Comparison of ENCODE assay signal across 26 mouse cellular contexts in the genomic region with DNA sequence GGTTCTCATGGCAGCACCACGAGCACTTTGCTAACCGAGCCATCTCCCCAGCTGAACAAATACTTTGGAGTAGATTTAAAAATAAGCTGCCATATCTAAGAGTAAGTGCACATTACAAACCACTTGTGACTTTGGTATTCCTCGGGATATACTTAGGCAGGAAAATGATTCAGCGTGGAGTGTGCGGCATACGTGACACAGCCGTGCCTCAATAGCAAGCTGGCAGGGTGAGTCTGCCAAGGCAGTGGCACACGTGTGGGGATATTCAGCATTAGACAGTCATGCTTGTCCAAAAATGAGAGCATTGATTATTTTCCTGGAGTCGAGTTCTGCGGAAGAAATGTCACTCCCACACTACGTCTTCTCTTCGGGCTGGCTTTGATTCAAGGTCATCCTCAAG. TPM values are rescaled to one million over a fixed set of nuclear protein-coding genes. Genes with fewer than 3 reads are reported as not detected.
A peak's percentile ranks its signal among the peaks of the same experiment; 100 is the strongest.
DNase-seq lines count a peak whose midpoint lies in the region; ATAC-seq and TF ChIP-seq lines count a peak whose summit lies in the region.
"Had no signal": no experiment of that assay in that cellular context is flagged by ENCODE, and none has a peak within 500 bp of the region (broad histone marks: within the 10 kb centered on the region; RNA-seq: fewer than 3 reads in every experiment).

No protein-coding gene starts in this region.

- H3K9ac ChIP-seq in forebrain, postnatal 0 days, result no peak overlapping the region
- no peak overlapping the region for H3K9ac ChIP-seq in forebrain, embryonic 16.5 days (replicated peaks; ENCODE audit: low read depth, low read length)
- H3K9ac ChIP-seq in lung, embryonic 16.5 days (ENCODE audit: low read length), result no peak overlapping the region
- H3K9ac ChIP-seq in lung, postnatal 0 days (replicated peaks; ENCODE audit: low read depth), result no peak overlapping the region
- H3K9ac ChIP-seq: embryonic facial prominence, embryonic 15.5 days; heart, embryonic 13.5 days; hindbrain, embryonic 12.5 days had no signal

- no peak overlapping the region for H3K27ac ChIP-seq in forebrain, postnatal 0 days (ENCODE audit: low read depth, low read length)
- no peak overlapping the region for H3K27ac ChIP-seq in forebrain, embryonic 16.5 days (ENCODE audit: low read length)
- H3K27ac ChIP-seq in lung, embryonic 16.5 days (ENCODE audit: low read length), result no peak overlapping the region
- H3K27ac ChIP-seq in lung, postnatal 0 days (ENCODE audit: low read length), result no peak overlapping the region
- H3K27ac ChIP-seq: embryonic facial prominence, embryonic 15.5 days; forebrain, embryonic 10.5 days; gastrocnemius, adult 2 months; heart, embryonic 13.5 days; hindbrain, embryonic 12.5 days had no signal

- 69% methylated on average over 12 of the region's 12 CpGs for WGBS in forebrain, postnatal 0 days
- WGBS in forebrain, embryonic 16.5 days, result 81% methylated on average over 12 of the region's 12 CpGs
- WGBS in lung, embryonic 16.5 days, result 39% methylated on average over 12 of the region's 12 CpGs
- WGBS in lung, postnatal 0 days, result 41% methylated on average over 12 of the region's 12 CpGs

- ATAC-seq in forebrain, postnatal 0 days, result 0 out of 2 replicates have a peak, but pooled peaks have one; percentile 19
- ATAC-seq in forebrain, embryonic 16.5 days, result no peak
- ATAC-seq in lung, embryonic 16.5 days (ENCODE audit: low read depth), result peak; percentile 70
- no peak; the same call in 1 of the 2 replicates for ATAC-seq in lung, postnatal 0 days
- ATAC-seq: CD4-positive, CD25-positive, alpha-beta regulatory T cell, adult 4 months; forebrain, embryonic 14.5 days; hindbrain, embryonic 16.5 days; inflammation-experienced regulatory T-cells, adult 6 months had no signal

- no peak overlapping the region for H3K4me3 ChIP-seq in forebrain, postnatal 0 days (ENCODE audit: low read depth, low read length)
- no peak overlapping the region for H3K4me3 ChIP-seq in forebrain, embryonic 16.5 days (replicated peaks; ENCODE audit: low read length)
- no peak overlapping the region for H3K4me3 ChIP-seq in lung, embryonic 16.5 days (ENCODE audit: low read length)
- H3K4me3 ChIP-seq in lung, postnatal 0 days (ENCODE audit: low read depth, low read length), result no peak overlapping the region
- H3K4me3 ChIP-seq: embryonic facial prominence, embryonic 15.5 days; erythroblast, embryonic 14.5 days; forebrain, embryonic 10.5 days; gastrocnemius, adult 2 months; heart, embryonic 13.5 days; hindbrain, embryonic 12.5 days had no signal

- no peak for TF ChIP-seq EP300 in lung, postnatal 0 days (IDR thresholded peaks at IDR 0.05)

- no peak overlapping the region for H3K4me2 ChIP-seq in forebrain, postnatal 0 days (ENCODE audit: low read depth)
- no peak overlapping the region for H3K4me2 ChIP-seq in forebrain, embryonic 16.5 days (ENCODE audit: low read length)
- H3K4me2 ChIP-seq in lung, embryonic 16.5 days (ENCODE audit: low read depth, low read length), result no peak overlapping the region
- H3K4me2 ChIP-seq in lung, postnatal 0 days (replicated peaks; ENCODE audit: low read depth, low read length), result no peak overlapping the region
- H3K4me2 ChIP-seq: embryonic facial prominence, embryonic 15.5 days; heart, embryonic 13.5 days; hindbrain, embryonic 12.5 days had no signal

- H3K4me1 ChIP-seq in forebrain, postnatal 0 days (ENCODE audit: insufficient read depth), result peaks cover 2% of the 10 kb centered on the region; the same call in 1 of the 2 replicates
- peaks cover 9% of the 10 kb centered on the region for H3K4me1 ChIP-seq in forebrain, embryonic 16.5 days (replicated peaks; ENCODE audit: control insufficient read depth, insufficient read depth, low read length)
- peaks cover 5% of the 10 kb centered on the region; the same call in 1 of the 2 replicates for H3K4me1 ChIP-seq in lung, embryonic 16.5 days (replicated peaks; ENCODE audit: control insufficient read depth, insufficient read depth, low read length)
- no peaks in the 10 kb centered on the region; the same call in 1 of the 2 replicates for H3K4me1 ChIP-seq in lung, postnatal 0 days (ENCODE audit: insufficient read depth, low read depth, low read length)

- no peaks in the 10 kb centered on the region for H3K36me3 ChIP-seq in forebrain, postnatal 0 days (ENCODE audit: insufficient read depth)
- no peaks in the 10 kb centered on the region for H3K36me3 ChIP-seq in forebrain, embryonic 16.5 days (ENCODE audit: control insufficient read depth, insufficient read depth)
- H3K36me3 ChIP-seq in lung, embryonic 16.5 days (ENCODE audit: control insufficient read depth, insufficient read depth, low read length), result no peaks in the 10 kb centered on the region
- H3K36me3 ChIP-seq in lung, postnatal 0 days (ENCODE audit: insufficient read depth, low read length), result no peaks in the 10 kb centered on the region
- H3K36me3 ChIP-seq: embryonic facial prominence, embryonic 15.5 days; forebrain, embryonic 10.5 days; G1E; heart, embryonic 13.5 days; hindbrain, embryonic 12.5 days had no signal

- H3K27me3 ChIP-seq in forebrain, postnatal 0 days (ENCODE audit: insufficient read depth, low read length), result no peaks in the 10 kb centered on the region
- H3K27me3 ChIP-seq in forebrain, embryonic 16.5 days (replicated peaks; ENCODE audit: control insufficient read depth, insufficient read depth, low read length), result no peaks in the 10 kb centered on the region
- H3K27me3 ChIP-seq in lung, embryonic 16.5 days (ENCODE audit: control insufficient read depth, insufficient read depth, low read depth, low read length), result no peaks in the 10 kb centered on the region; the same call in none of the 2 replicates
- no peaks in the 10 kb centered on the region for H3K27me3 ChIP-seq in lung, postnatal 0 days (replicated peaks; ENCODE audit: insufficient read depth, low read length)
- H3K27me3 ChIP-seq: embryonic facial prominence, embryonic 15.5 days; hindbrain, embryonic 12.5 days had no signal

- DNase-seq in adrenal gland, adult 2 months, result peak; percentile 38
- DNase-seq in adrenal gland, postnatal 25 days, result no peak
- no peak for DNase-seq in forebrain, postnatal 0 days
- peak; percentile 44 for DNase-seq in layer of hippocampus, adult 9-11 months
- no peak for DNase-seq in layer of hippocampus, adult 9-10 months (ENCODE audit: low spot score)
- no peak for DNase-seq in lung, postnatal 0 days (ENCODE audit: low spot score)
- DNase-seq: adrenal gland, postnatal 10 days; B cell, adult 2 months; cerebellum, adult 8-10 months; embryo, embryonic 11 days; gastrocnemius, adult 2 months; gastrocnemius, postnatal 25 days; heart, postnatal 10 days; heart, postnatal 4 days had no signal

- TF ChIP-seq CTCF in forebrain, postnatal 0 days (IDR thresholded peaks at IDR 0.05; ENCODE audit: low read depth), result no peak
- no peak for TF ChIP-seq CTCF in lung, postnatal 0 days (IDR thresholded peaks at IDR 0.05)

- no peaks in the 10 kb centered on the region for H3K9me3 ChIP-seq in forebrain, postnatal 0 days (ENCODE audit: low read length)
- no peaks in the 10 kb centered on the region for H3K9me3 ChIP-seq in forebrain, embryonic 16.5 days (ENCODE audit: control insufficient read depth, low read length)
- H3K9me3 ChIP-seq in lung, embryonic 16.5 days (ENCODE audit: control insufficient read depth, low read length), result no peaks in the 10 kb centered on the region
- H3K9me3 ChIP-seq in lung, postnatal 0 days (ENCODE audit: low read length), result no peaks in the 10 kb centered on the region
- H3K9me3 ChIP-seq: embryonic facial prominence, embryonic 15.5 days; forebrain, embryonic 10.5 days; G1E; heart, embryonic 13.5 days; hindbrain, embryonic 12.5 days had no signal

RNA-seq across cellular contexts. Expression of a gene that starts 21.1 kb away (rescaled TPM):
- total RNA-seq in adrenal gland, adult 2 months (2021), result under 1 TPM in 1 of 2 experiments, not detected in 1; 0.10 TPM
- polyA plus RNA-seq in adrenal gland, adult 2 months (2012; rRNA removed), result 0.02 TPM in 2 replicates
- not detected in 2 replicates for total RNA-seq in adrenal gland, postnatal 25 days (2021)
- total RNA-seq in forebrain, postnatal 0 days (2014; rRNA removed), result 19.3 and 22.7 TPM in 2 replicates
- polyA plus RNA-seq in forebrain, postnatal 0 days (2015; fragmentation: Nextera tagmentation; extraction: Ambion mirVana), result 12.0 and 16.6 TPM in 2 replicates
- polyA plus RNA-seq in forebrain, embryonic 16.5 days (2015; fragmentation: Nextera tagmentation; extraction: Ambion mirVana), result 16.1 and 22.4 TPM in 2 replicates
- 0.10 and 0.15 TPM in 2 replicates for polyA plus RNA-seq in lung, embryonic 16.5 days (2015; fragmentation: Nextera tagmentation; extraction: Ambion mirVana)
- polyA plus RNA-seq in lung, postnatal 0 days (2015; fragmentation: Nextera tagmentation; extraction: Ambion mirVana), result 0.12 and 0.14 TPM in 2 replicates
- total RNA-seq: gastrocnemius, adult 2 months; heart, postnatal 10 days had no signal
- polyA plus RNA-seq: erythroblast, embryonic 14.5 days; G1E had no signal

Comparison
In these comparisons a context has a peak if more than half of its experiments do, and no peak if none do; other contexts are left out.
1. DNase-seq: peak in adrenal gland, adult 2 months (single experiment) and layer of hippocampus, adult 9-11 months (single experiment); none in adrenal gland, postnatal 25 days (single experiment), forebrain, postnatal 0 days (single experiment), layer of hippocampus, adult 9-10 months (single experiment) and lung, postnatal 0 days (single experiment).
2. ATAC-seq: peak in forebrain, postnatal 0 days (single experiment) and lung, embryonic 16.5 days (single experiment); none in forebrain, embryonic 16.5 days (single experiment) and lung, postnatal 0 days (single experiment).
3. RNA of a gene that starts 21.1 kb away (polyA plus RNA-seq): 16.1 to 22.4 TPM in forebrain, embryonic 16.5 days and 12.0 to 16.6 TPM in forebrain, postnatal 0 days; 0.10 to 0.15 TPM in lung, embryonic 16.5 days, 0.12 to 0.14 TPM in lung, postnatal 0 days and 0.02 TPM in adrenal gland, adult 2 months; every median in the first group is over 10 times any median in the second.